Mouse (Mus musculus) liver, embryonic 14.5 days (tissue): ENCODE measurements around the gene Gpr146.

ENCODE experiments used
- CTCF ChIP-seq: IDR thresholded peaks from 2 replicates; pipeline ENCODE4 v1.5.1; 2016; ENCODE audit warnings: antibody characterized with exemption, low read depth, control low read depth
- EP300 ChIP-seq: IDR thresholded peaks from 2 replicates; pipeline ENCODE4 v1.6.1; 2016; ENCODE audit warnings: antibody characterized with exemption, low read depth

DNA sequence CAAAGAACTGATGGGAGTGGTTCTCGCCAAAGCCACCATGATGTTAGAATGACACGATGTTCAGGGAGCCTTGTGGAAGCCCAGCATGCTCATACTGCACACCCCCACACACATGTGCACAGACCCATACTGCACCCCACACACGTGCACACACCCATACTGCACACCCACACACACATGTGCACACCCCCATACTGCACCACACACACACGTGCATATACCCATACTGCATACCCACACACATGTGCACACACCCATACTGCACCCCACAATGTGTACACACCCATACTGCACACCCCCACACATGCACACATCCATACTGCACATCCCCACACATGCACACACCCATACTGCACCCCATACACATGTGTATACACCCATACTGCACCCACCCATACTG is 41.9 kb upstream of the Gpr146 start:
- TF ChIP-seq CTCF = no peak
- TF ChIP-seq EP300 = no peak
